Mouse (Mus musculus): Measurements from ENCODE around the gene Kitl. TPM values are rescaled to one million over a fixed set of nuclear protein-coding genes. Genes with fewer than 3 reads are reported as not detected.

Gene Kitl
- polyA plus RNA-seq, 1 experiment, result 7.8 TPM

DNA sequence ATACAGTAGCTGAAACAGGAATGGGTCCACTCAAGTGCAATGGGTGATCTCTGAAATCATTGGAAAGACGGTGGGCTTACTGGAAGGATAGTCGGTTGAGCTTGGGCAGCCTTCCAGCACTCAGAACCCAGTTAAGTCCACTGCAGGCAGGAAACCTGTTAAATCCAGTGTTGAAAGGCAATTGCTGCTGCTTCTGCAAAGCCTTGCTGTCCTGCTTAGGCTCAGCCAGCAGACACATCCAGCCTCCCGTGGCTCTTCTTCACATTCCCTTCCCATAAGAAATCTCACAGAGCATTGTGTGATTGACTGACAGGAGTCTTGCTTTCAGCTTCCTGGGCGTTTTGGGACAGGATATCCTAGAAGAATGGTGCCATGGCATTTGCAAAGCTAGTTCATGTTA, 20.6 kb downstream of the Kitl start:
- no peak overlapping the region for H3K4me3 ChIP-seq (ENCODE audit: extremely low read depth, insufficient read depth, insufficient read length)
- no peak overlapping the region for H3K27ac ChIP-seq (ENCODE audit: insufficient read depth, low read length)
- no peak for DNase-seq (ENCODE audit: low read depth in 1 of 2, low spot score in 2 of 2)
- no peaks in the 10 kb centered on the region for H3K4me1 ChIP-seq (ENCODE audit: control insufficient read depth, insufficient read depth, insufficient read length)
- WGBS, result 67% methylated on average over 4 of the region's 4 CpGs
- TF ChIP-seq CTCF (IDR thresholded peaks at IDR 0.05; ENCODE audit: extremely low read depth, insufficient read depth, insufficient read length, insufficient replicate concordance) (no peak), POLR2A (IDR thresholded peaks at IDR 0.05; ENCODE audit: low read depth, low read length) (no peak)
- no peaks in the 10 kb centered on the region for H3K36me3 ChIP-seq (ENCODE audit: control insufficient read depth, insufficient read depth, low read length)
- no peaks in the 10 kb centered on the region for H3K27me3 ChIP-seq (ENCODE audit: control insufficient read depth, insufficient read depth, low read length)

DNA sequence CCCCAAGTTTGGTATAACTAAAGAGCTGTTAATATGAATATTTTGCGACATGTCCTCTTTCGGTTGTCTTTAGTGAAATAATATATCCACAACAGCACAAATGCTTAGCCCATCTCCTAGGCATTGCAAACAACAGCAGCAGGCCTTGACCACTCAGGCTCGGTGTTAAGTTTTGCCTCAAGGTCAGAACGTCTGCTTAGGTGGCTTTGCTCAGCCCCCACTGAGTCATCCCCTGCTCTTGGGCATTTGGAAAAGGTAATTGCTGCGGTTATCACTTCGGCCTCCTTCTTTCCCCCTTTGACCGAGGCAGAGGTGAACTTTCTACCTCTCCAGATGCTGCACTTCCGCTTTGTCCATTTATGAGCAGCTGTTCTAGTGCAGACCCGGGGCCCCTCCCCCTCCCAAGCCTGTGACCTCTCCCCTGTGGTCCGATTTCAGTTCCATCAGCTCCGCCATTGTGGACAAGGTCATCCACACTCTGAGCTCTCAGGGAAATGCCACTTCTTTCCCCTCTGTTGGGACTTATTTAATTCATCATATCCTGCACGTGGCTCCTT, 23.0 kb downstream of the Kitl start:
- Histone ChIP-seq H3K4me3 (ENCODE audit: extremely low read depth, insufficient read depth, insufficient read length) (no peak overlapping the region), H3K27ac (ENCODE audit: insufficient read depth, low read length) (no peak overlapping the region), H3K36me3 (ENCODE audit: control insufficient read depth, insufficient read depth, low read length) (no peaks in the 10 kb centered on the region), H3K4me1 (ENCODE audit: control insufficient read depth, insufficient read depth, insufficient read length) (no peaks in the 10 kb centered on the region), H3K27me3 (ENCODE audit: control insufficient read depth, insufficient read depth, low read length) (no peaks in the 10 kb centered on the region)
- TF ChIP-seq CTCF (IDR thresholded peaks at IDR 0.05; ENCODE audit: extremely low read depth, insufficient read depth, insufficient read length, insufficient replicate concordance) (no peak), POLR2A (IDR thresholded peaks at IDR 0.05; ENCODE audit: low read depth, low read length) (no peak)
- 79% methylated on average over 12 of the region's 12 CpGs for WGBS
- DNase-seq (ENCODE audit: low read depth in 1 of 2, low spot score in 2 of 2), result no peak

DNA sequence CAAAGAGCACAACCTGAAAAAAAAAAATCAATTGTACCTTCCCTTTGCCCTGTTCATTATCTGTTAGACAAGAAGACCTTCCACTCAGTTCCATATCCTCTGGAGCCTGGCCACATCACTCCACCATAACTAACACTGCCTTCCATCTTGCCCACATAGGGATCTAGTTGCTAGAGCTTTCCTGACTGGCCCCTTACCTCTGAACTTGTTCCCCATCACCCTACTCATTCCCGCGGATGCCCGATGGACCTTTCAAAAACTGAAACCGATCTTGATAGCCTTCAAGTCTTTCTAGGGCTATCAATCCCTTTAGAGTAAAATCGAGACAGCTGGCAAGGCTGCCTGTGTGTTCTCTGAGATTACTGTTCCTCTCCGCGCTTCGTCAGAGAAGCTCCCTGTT, 23.6 kb downstream of the Kitl start:
- Histone ChIP-seq H3K4me1 (ENCODE audit: control insufficient read depth, insufficient read depth, insufficient read length) (no peaks in the 10 kb centered on the region), H3K36me3 (ENCODE audit: control insufficient read depth, insufficient read depth, low read length) (no peaks in the 10 kb centered on the region), H3K4me3 (ENCODE audit: extremely low read depth, insufficient read depth, insufficient read length) (no peak overlapping the region), H3K27me3 (ENCODE audit: control insufficient read depth, insufficient read depth, low read length) (no peaks in the 10 kb centered on the region), H3K27ac (ENCODE audit: insufficient read depth, low read length) (no peak overlapping the region)
- TF ChIP-seq CTCF (IDR thresholded peaks at IDR 0.05; ENCODE audit: extremely low read depth, insufficient read depth, insufficient read length, insufficient replicate concordance) (no peak), POLR2A (IDR thresholded peaks at IDR 0.05; ENCODE audit: low read depth, low read length) (no peak)
- WGBS, result 89% methylated on average over 8 of the region's 8 CpGs
- DNase-seq (ENCODE audit: low read depth in 1 of 2, low spot score in 2 of 2), result no peak

DNA sequence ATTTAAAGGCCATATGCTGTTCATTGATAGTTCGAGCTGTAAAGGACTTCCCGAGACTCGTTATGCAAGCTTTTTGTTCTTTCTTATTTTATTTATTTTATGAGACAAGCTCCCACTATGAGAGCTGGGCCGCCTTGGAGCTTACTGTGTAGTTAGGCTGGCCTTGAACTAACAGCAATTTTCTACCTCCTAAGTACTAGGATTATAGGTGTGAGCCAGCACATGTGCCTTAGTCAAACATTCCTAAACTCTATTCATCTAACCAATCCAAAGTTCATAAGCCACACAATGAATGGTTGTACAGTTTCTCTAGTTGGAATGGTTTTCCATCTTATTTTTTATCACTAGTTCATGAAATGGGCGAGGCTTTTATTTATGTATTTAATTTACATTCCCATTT, 28.3 kb downstream of the Kitl start:
- no peaks in the 10 kb centered on the region for H3K27me3 ChIP-seq (ENCODE audit: control insufficient read depth, insufficient read depth, low read length)
- no peaks in the 10 kb centered on the region for H3K36me3 ChIP-seq (ENCODE audit: control insufficient read depth, insufficient read depth, low read length)
- no peak overlapping the region for H3K27ac ChIP-seq (ENCODE audit: insufficient read depth, low read length)
- H3K4me1 ChIP-seq (ENCODE audit: control insufficient read depth, insufficient read depth, insufficient read length), result no peaks in the 10 kb centered on the region
- no peak for DNase-seq (ENCODE audit: low read depth in 1 of 2, low spot score in 2 of 2)
- H3K4me3 ChIP-seq (ENCODE audit: extremely low read depth, insufficient read depth, insufficient read length), result no peak overlapping the region
- TF ChIP-seq POLR2A (IDR thresholded peaks at IDR 0.05; ENCODE audit: low read depth, low read length) (no peak), CTCF (IDR thresholded peaks at IDR 0.05; ENCODE audit: extremely low read depth, insufficient read depth, insufficient read length, insufficient replicate concordance) (no peak)
- WGBS, result 88% methylated on average over 5 of the region's 5 CpGs

DNA sequence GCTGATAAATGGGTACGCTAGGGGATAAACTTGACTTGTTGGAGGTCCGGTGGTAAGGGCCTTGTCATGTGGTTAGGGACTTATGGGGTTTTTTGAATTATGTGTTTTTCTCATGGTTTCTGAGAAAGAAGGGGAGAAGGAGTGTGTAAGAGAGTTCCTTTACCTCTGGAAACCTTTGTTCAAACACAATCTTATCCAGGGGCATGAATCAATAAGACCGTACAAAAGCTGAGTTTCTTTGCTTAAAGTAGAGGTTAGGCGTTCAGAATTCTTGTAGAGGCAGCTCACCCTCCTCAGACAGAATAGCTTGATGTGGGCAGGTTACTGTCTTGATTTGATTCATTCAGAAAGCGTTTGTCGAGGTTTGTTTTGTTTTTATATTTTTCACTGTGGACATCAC, 28.7 kb downstream of the Kitl start:
- TF ChIP-seq CTCF (IDR thresholded peaks at IDR 0.05; ENCODE audit: extremely low read depth, insufficient read depth, insufficient read length, insufficient replicate concordance) (no peak), POLR2A (IDR thresholded peaks at IDR 0.05; ENCODE audit: low read depth, low read length) (no peak)
- WGBS, result 90% methylated on average over 6 of the region's 6 CpGs
- Histone ChIP-seq H3K27me3 (ENCODE audit: control insufficient read depth, insufficient read depth, low read length) (no peaks in the 10 kb centered on the region), H3K36me3 (ENCODE audit: control insufficient read depth, insufficient read depth, low read length) (no peaks in the 10 kb centered on the region), H3K4me1 (ENCODE audit: control insufficient read depth, insufficient read depth, insufficient read length) (no peaks in the 10 kb centered on the region), H3K27ac (ENCODE audit: insufficient read depth, low read length) (no peak overlapping the region), H3K4me3 (ENCODE audit: extremely low read depth, insufficient read depth, insufficient read length) (no peak overlapping the region)
- DNase-seq (ENCODE audit: low read depth in 1 of 2, low spot score in 2 of 2), result no peak

DNA sequence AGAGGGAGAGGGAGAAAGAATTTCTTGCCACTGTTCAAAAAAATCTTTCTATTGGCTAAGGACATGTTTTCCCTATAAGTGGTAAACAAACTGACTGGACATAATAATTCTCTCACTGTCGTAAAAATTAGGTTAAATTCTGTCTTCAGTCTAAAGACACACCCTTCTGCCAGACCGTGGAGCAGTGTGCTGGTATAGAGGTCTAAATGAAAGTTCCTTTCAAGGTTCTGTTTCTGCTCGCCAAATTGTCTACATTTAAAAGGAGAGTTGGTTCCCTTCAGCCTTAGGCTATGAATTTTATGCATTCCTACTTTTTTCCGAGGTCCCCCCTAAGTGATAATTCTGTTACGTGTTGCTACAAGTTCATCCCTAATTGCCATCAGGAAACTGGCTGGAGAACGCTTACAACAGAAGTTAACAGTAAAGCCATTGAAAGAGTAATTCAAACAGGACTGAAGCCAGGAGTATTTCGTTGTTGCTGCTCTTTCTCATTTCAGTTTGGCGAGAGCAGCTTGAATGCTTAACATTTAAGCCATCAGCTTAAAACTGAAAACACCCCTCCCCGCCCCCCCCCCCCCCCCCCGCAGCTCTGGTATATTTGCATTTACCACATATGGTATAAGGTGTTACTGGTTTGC, 35.8 kb downstream of the Kitl start:
- H3K4me1 ChIP-seq (ENCODE audit: control insufficient read depth, insufficient read depth, insufficient read length), result no peaks in the 10 kb centered on the region
- TF ChIP-seq CTCF (IDR thresholded peaks at IDR 0.05; ENCODE audit: extremely low read depth, insufficient read depth, insufficient read length, insufficient replicate concordance), result no peak
- TF ChIP-seq POLR2A (IDR thresholded peaks at IDR 0.05; ENCODE audit: low read depth, low read length), result no peak

DNA sequence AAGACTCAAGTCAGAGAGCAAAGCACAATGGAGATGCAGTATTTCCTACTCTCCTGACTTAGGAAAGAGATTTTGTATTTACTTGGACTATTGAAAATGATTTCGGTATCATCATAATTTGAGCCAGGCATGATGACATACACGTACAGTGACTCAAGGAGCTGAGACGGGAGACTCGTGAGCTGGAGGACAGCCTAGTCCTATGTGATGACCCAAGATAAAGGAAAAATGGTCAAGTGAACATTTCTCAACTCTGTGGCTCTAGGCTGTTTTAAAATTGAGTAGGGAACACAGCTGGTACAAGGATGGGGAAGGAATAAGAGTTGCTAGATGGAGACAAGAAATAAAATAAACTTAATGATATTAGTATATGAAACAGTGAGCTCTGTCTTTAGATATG, 37.0 kb downstream of the Kitl start:
- 86% methylated on average over 4 of the region's 4 CpGs for WGBS
- no peak for TF ChIP-seq POLR2A (IDR thresholded peaks at IDR 0.05; ENCODE audit: low read depth, low read length)
- no peak for TF ChIP-seq CTCF (IDR thresholded peaks at IDR 0.05; ENCODE audit: extremely low read depth, insufficient read depth, insufficient read length, insufficient replicate concordance)
- no peak for DNase-seq (ENCODE audit: low read depth in 1 of 2, low spot score in 2 of 2)

More for the DNA sequence above, 35.8 kb downstream of the Kitl start:
- Histone ChIP-seq H3K27ac (ENCODE audit: insufficient read depth, low read length) (no peak overlapping the region), H3K27me3 (ENCODE audit: control insufficient read depth, insufficient read depth, low read length) (no peaks in the 10 kb centered on the region), H3K36me3 (ENCODE audit: control insufficient read depth, insufficient read depth, low read length) (no peaks in the 10 kb centered on the region), H3K4me3 (ENCODE audit: extremely low read depth, insufficient read depth, insufficient read length) (no peak overlapping the region)
- DNase-seq (ENCODE audit: low read depth in 1 of 2, low spot score in 2 of 2), result no peak
- 68% methylated on average over 10 of the region's 10 CpGs for WGBS

More for the DNA sequence above, 37.0 kb downstream of the Kitl start:
- no peaks in the 10 kb centered on the region for H3K36me3 ChIP-seq (ENCODE audit: control insufficient read depth, insufficient read depth, low read length)
- H3K4me3 ChIP-seq (ENCODE audit: extremely low read depth, insufficient read depth, insufficient read length), result no peak overlapping the region
- no peaks in the 10 kb centered on the region for H3K27me3 ChIP-seq (ENCODE audit: control insufficient read depth, insufficient read depth, low read length)
- no peaks in the 10 kb centered on the region for H3K4me1 ChIP-seq (ENCODE audit: control insufficient read depth, insufficient read depth, insufficient read length)
- H3K27ac ChIP-seq (ENCODE audit: insufficient read depth, low read length), result no peak overlapping the region
